Mouse (Mus musculus): ENCODE measurements around the gene Samd13.

Gene Samd13

DNA sequence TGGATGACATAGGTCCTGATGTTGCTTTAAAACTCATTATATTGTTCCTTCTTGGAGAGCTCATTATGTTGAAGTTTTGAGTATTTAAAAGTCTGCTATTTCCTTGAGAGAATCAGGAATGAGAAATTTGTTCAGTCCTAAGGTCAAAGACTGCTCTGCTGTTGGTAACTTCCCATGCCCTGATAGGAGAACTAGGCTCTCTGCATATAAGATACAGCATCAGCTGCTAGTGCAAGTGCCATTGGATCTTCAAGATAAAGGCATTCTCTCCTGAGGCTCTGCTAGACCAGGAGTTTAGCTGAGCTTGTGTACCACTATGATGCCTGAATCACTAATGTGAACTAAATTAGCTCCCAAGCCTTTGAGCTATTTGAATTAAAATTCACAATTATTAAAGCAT, 67.4 kb downstream of the Samd13 start:
- H3K4me3 ChIP-seq (replicated peaks; ENCODE audit: low read length), result no peak overlapping the region
- H3K9me3 ChIP-seq (ENCODE audit: low read length), result no peaks in the 10 kb centered on the region
- no peak for TF ChIP-seq POU5F1 (IDR thresholded peaks at IDR 0.05; ENCODE audit: borderline replicate concordance, low read length)
- no peak for TF ChIP-seq CTCF (conservative IDR thresholded peaks at IDR 0.05; ENCODE audit: low read length)
- no peak for TF ChIP-seq NANOG (IDR thresholded peaks at IDR 0.05; ENCODE audit: borderline replicate concordance, low read length)
- H3K27me3 ChIP-seq (ENCODE audit: insufficient read depth, low read length), result no peaks in the 10 kb centered on the region
- no peaks in the 10 kb centered on the region for H3K36me3 ChIP-seq (ENCODE audit: insufficient read depth, low read length)
- no peaks in the 10 kb centered on the region for H3K4me1 ChIP-seq (replicated peaks; ENCODE audit: low read depth, low read length)

DNA sequence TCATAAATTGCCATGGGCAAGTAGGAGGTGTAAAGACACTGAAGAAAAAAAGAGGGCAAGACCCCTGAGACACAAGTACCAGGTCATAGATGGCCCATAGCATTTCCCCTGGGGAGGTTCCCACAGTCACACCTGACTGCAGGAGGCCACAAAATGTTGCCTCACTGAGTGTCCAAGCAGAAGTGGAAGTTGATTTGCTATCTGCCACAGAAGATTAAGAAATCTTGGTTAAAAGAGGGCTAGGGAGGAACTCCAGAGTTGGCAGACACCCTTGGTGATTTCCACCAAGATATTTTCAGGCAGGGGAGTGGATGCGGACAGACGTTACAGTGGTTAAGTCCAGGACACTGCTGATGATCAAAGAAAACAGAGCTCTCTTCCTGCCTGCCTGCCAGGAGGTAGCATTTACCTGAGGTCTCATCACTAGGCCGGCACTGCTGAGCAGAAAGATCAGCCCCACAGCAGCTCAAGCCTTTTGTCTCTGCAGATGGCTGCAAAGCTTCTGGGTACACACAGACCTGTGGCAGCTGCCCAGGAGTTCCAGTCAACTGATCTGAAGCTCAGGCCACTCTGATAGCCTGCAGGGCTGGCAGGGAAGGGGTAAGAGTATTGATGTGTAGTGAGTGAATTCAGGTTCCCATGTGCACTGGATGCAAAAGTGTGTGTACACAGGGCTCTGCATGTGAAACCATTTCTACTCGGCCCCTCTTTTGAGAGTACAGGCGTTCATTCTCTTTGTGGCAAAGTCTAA, 68.7 kb downstream of the Samd13 start:
- TF ChIP-seq POU5F1 (IDR thresholded peaks at IDR 0.05; ENCODE audit: borderline replicate concordance, low read length), result no peak
- TF ChIP-seq NANOG (IDR thresholded peaks at IDR 0.05; ENCODE audit: borderline replicate concordance, low read length), result no peak
- TF ChIP-seq CTCF (conservative IDR thresholded peaks at IDR 0.05; ENCODE audit: low read length), result no peak

DNA sequence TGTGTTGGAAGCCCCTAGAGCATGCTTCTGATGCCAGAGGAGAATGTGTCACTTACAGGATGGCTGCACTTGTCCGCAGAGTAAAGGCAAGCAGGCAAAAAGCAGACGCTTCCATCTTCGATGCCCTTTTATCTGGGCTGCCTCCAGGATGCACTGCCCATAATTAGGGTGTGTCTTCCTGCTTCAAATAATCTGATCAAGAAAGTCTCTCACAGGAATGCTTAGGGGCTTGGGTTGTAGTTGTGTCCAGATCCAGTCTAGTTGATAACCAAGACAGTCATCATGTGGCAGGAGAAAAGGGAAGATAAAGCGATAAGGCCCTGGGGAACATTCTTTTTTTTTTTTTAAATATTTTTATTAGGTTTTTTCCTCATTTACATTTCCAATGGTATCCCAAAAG, 69.9 kb downstream of the Samd13 start, which contains the start of gene Dnase2b:
Gene Dnase2b (minus strand): TSS at position 101 of the 400 bp plus-strand sequence.
- H3K36me3 ChIP-seq (ENCODE audit: insufficient read depth, low read length), result no peaks in the 10 kb centered on the region
- peaks cover 21% of the 10 kb centered on the region for H3K4me1 ChIP-seq (replicated peaks; ENCODE audit: low read depth, low read length)
- no peak for TF ChIP-seq CTCF (conservative IDR thresholded peaks at IDR 0.05; ENCODE audit: low read length)
- TF ChIP-seq POU5F1 (IDR thresholded peaks at IDR 0.05; ENCODE audit: borderline replicate concordance, low read length), result no peak
- TF ChIP-seq NANOG (IDR thresholded peaks at IDR 0.05; ENCODE audit: borderline replicate concordance, low read length), result no peak
- H3K4me3 ChIP-seq (replicated peaks; ENCODE audit: low read length), result no peak within 1 kb of the TSS
- no peaks in the 10 kb centered on the region for H3K9me3 ChIP-seq (ENCODE audit: low read length)
- no peaks in the 10 kb centered on the region for H3K27me3 ChIP-seq (ENCODE audit: insufficient read depth, low read length)

More for the DNA sequence above, 68.7 kb downstream of the Samd13 start:
- Histone ChIP-seq H3K36me3 (ENCODE audit: insufficient read depth, low read length) (no peaks in the 10 kb centered on the region), H3K4me1 (replicated peaks; ENCODE audit: low read depth, low read length) (peaks cover 9% of the 10 kb centered on the region), H3K4me3 (replicated peaks; ENCODE audit: low read length) (no peak overlapping the region), H3K9me3 (ENCODE audit: low read length) (no peaks in the 10 kb centered on the region), H3K27me3 (ENCODE audit: insufficient read depth, low read length) (no peaks in the 10 kb centered on the region)

DNA sequence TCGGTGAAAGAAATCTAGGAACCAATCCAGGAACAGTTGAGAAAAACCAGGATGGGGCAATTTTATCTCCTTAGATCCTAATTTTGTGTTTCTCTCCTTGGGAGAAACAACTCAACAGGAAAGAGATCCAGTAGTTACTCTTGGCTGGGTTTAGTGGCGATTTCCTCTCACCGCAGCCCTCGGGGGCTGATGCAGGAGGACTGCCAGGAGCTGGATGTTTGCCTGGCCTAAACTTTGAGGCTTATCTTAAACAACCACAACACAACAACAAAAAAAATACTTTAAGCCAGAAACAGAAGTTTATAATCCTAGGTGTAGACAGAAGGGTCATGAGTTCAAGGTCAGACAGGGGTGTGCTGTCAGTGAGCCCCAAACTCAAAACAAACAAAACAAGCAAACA, 73.6 kb downstream of the Samd13 start:
- Histone ChIP-seq H3K4me1 (replicated peaks; ENCODE audit: low read depth, low read length) (peaks cover 40% of the 10 kb centered on the region), H3K4me3 (replicated peaks; ENCODE audit: low read length) (no peak overlapping the region), H3K9me3 (ENCODE audit: low read length) (no peaks in the 10 kb centered on the region), H3K36me3 (ENCODE audit: insufficient read depth, low read length) (no peaks in the 10 kb centered on the region), H3K27me3 (ENCODE audit: insufficient read depth, low read length) (no peaks in the 10 kb centered on the region)
- TF ChIP-seq POU5F1 (IDR thresholded peaks at IDR 0.05; ENCODE audit: borderline replicate concordance, low read length), result no peak
- no peak for TF ChIP-seq NANOG (IDR thresholded peaks at IDR 0.05; ENCODE audit: borderline replicate concordance, low read length)
- TF ChIP-seq CTCF (conservative IDR thresholded peaks at IDR 0.05; ENCODE audit: low read length), result no peak

DNA sequence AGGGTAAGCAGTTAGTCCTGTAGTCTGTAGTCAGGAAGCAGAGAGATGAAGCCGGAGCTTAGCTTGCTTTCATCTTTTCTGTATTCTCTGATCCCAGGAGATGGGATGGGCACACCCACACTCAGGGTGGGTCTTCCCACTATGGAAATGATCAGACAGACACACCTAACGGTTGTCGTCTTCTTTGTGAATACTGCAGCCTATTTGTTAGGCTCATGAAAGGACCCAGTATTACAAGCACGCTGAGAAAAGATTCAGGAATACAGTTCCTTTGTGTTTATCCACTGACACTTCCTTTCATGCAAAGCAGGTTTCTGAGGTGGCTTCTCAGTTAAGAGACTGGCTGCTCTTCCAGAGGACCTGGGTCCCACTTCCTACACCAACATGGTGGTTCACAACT, 74.1 kb downstream of the Samd13 start:
- Histone ChIP-seq H3K4me3 (replicated peaks; ENCODE audit: low read length) (no peak overlapping the region), H3K27me3 (ENCODE audit: insufficient read depth, low read length) (no peaks in the 10 kb centered on the region), H3K36me3 (ENCODE audit: insufficient read depth, low read length) (no peaks in the 10 kb centered on the region), H3K9me3 (ENCODE audit: low read length) (no peaks in the 10 kb centered on the region), H3K4me1 (replicated peaks; ENCODE audit: low read depth, low read length) (peaks cover 40% of the 10 kb centered on the region)
- TF ChIP-seq NANOG (IDR thresholded peaks at IDR 0.05; ENCODE audit: borderline replicate concordance, low read length) (no peak), CTCF (conservative IDR thresholded peaks at IDR 0.05; ENCODE audit: low read length) (no peak)

DNA sequence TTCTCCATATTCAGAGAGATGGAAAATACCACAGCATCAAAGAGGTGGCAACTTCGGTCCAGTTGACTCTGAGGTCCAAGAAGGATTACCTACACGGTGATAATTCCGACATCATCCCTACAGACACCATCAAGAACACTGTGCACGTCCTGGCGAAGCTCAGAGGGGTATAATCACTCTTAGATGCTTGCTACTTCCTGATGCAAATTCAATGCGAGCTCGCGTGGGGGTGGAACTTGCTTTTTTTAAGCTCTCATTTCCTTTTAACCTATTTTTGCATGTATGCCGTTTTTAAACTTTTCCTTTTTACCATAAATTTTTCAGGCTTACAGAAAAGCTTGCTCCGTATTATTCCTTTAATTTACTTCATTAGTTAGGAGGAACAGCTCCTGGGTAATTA, 75.1 kb downstream of the Samd13 start:
- no peak overlapping the region for H3K4me3 ChIP-seq (replicated peaks; ENCODE audit: low read length)
- TF ChIP-seq POU5F1 (IDR thresholded peaks at IDR 0.05; ENCODE audit: borderline replicate concordance, low read length) (no peak), CTCF (conservative IDR thresholded peaks at IDR 0.05; ENCODE audit: low read length) (no peak), NANOG (IDR thresholded peaks at IDR 0.05; ENCODE audit: borderline replicate concordance, low read length) (no peak)

DNA sequence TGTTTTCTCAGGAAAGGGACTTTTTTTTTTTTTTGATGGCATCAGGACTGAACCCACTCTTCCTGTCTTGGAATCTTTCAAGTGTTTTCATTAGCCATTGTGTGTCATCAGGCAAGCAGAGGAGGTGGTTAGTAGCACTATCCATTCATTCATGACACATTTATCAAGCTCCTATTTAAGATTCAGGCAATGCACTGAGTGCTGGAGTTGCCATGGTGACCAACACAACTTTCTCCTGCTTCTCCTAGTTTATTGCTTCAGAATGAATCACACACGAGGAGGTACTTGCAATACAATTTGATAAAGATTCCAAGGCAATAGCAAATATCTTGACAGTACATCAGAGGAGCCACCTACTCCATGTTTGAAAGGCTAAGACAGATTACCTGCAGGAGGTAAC, 78.0 kb downstream of the Samd13 start:
- H3K9me3 ChIP-seq (ENCODE audit: low read length), result no peaks in the 10 kb centered on the region
- H3K4me3 ChIP-seq (replicated peaks; ENCODE audit: low read length), result no peak overlapping the region
- H3K27me3 ChIP-seq (ENCODE audit: insufficient read depth, low read length), result no peaks in the 10 kb centered on the region
- TF ChIP-seq NANOG (IDR thresholded peaks at IDR 0.05; ENCODE audit: borderline replicate concordance, low read length), result no peak
- TF ChIP-seq CTCF (conservative IDR thresholded peaks at IDR 0.05; ENCODE audit: low read length), result no peak
- TF ChIP-seq POU5F1 (IDR thresholded peaks at IDR 0.05; ENCODE audit: borderline replicate concordance, low read length), result no peak
- H3K4me1 ChIP-seq (replicated peaks; ENCODE audit: low read depth, low read length), result peaks cover 37% of the 10 kb centered on the region
- no peaks in the 10 kb centered on the region for H3K36me3 ChIP-seq (ENCODE audit: insufficient read depth, low read length)

More for the DNA sequence above, 75.1 kb downstream of the Samd13 start:
- no peaks in the 10 kb centered on the region for H3K9me3 ChIP-seq (ENCODE audit: low read length)
- peaks cover 40% of the 10 kb centered on the region for H3K4me1 ChIP-seq (replicated peaks; ENCODE audit: low read depth, low read length)
- no peaks in the 10 kb centered on the region for H3K27me3 ChIP-seq (ENCODE audit: insufficient read depth, low read length)
- no peaks in the 10 kb centered on the region for H3K36me3 ChIP-seq (ENCODE audit: insufficient read depth, low read length)

DNA sequence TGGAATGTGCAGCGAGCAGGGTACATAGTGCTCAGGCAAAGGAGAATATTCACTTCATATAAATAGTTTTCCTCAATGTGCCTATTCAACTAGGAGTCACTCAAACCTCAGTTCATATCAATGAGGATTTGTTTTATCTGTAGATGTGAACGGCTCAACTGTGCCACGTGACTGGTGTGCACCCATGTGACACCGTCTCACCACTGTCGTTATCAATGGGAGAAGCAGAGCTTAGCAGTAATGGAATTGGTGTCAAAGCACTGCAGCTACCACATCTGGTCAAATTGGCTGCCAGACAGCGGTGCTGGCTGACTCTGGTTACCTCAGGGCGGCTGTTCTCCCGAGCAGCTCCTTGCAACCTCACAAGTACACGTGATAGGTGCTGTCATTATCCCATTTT, 80.7 kb downstream of the Samd13 start:
- Histone ChIP-seq H3K4me1 (replicated peaks; ENCODE audit: low read depth, low read length) (peaks cover 11% of the 10 kb centered on the region), H3K9me3 (ENCODE audit: low read length) (no peaks in the 10 kb centered on the region), H3K36me3 (ENCODE audit: insufficient read depth, low read length) (no peaks in the 10 kb centered on the region), H3K4me3 (replicated peaks; ENCODE audit: low read length) (no peak overlapping the region), H3K27me3 (ENCODE audit: insufficient read depth, low read length) (no peaks in the 10 kb centered on the region)
- TF ChIP-seq CTCF (conservative IDR thresholded peaks at IDR 0.05; ENCODE audit: low read length), result no peak

DNA sequence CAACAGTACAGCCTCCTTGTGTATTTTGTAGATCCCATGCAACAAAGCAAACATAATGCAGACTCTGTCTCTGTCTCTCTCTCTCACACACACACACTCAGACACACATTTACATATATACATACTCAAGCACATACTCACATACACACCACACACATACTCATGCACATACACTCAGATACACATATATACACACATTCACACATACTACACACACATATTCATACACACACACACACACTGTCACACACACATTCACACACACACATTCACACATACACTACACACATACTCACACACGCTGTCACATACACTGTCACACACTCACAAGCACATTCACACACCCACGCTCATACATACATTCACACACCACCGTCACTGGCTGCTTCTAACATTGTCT, 82.9 kb downstream of the Samd13 start:
- Histone ChIP-seq H3K9me3 (ENCODE audit: low read length) (no peaks in the 10 kb centered on the region), H3K4me1 (replicated peaks; ENCODE audit: low read depth, low read length) (no peaks in the 10 kb centered on the region), H3K36me3 (ENCODE audit: insufficient read depth, low read length) (no peaks in the 10 kb centered on the region), H3K27me3 (ENCODE audit: insufficient read depth, low read length) (no peaks in the 10 kb centered on the region), H3K4me3 (replicated peaks; ENCODE audit: low read length) (no peak overlapping the region)
- no peak for TF ChIP-seq POU5F1 (IDR thresholded peaks at IDR 0.05; ENCODE audit: borderline replicate concordance, low read length)

Measured in E14TG2a.4 (cell line).